ENCODE assay signal across 8 mouse cellular contexts in genomic region chr12:113013021-113013491, GRCm38 (mm10). TPM values are rescaled to one million over a fixed set of nuclear protein-coding genes. Genes with fewer than 3 reads are reported as not detected.
DNase-seq lines count a peak whose midpoint lies in the region; ATAC-seq and TF ChIP-seq lines count a peak whose summit lies in the region.

No protein-coding gene starts in this region.

- ATAC-seq in forebrain, embryonic 16.5 days, result no peak
- ATAC-seq in hindbrain, embryonic 14.5 days (ENCODE audit: low FRiP score), result no peak
- 0 out of 2 replicates have a peak, but pooled peaks have one; percentile 4 for ATAC-seq in limb, embryonic 14.5 days (ENCODE audit: low FRiP score, low read depth)
- no peak for ATAC-seq in neural tube, embryonic 15.5 days (ENCODE audit: low FRiP score)

- DNase-seq in urinary bladder, postnatal 14 days (ENCODE audit: low spot score), result peak; percentile 32
- no peak for DNase-seq in urinary bladder, adult 18-20 months (ENCODE audit: low spot score in 2 of 2)
- DNase-seq in hindbrain, embryonic 14.5 days (ENCODE audit: low spot score), result no peak
- no peak for DNase-seq in limb, embryonic 14.5 days (ENCODE audit: low spot score)
- DNase-seq in adrenal gland, postnatal 14 days, result no peak
- DNase-seq in ovary, postnatal 10 days (ENCODE audit: low spot score), result no peak

- peak overlapping the region; percentile 93 for H3K27ac ChIP-seq in forebrain, embryonic 16.5 days (ENCODE audit: low read length)
- peak overlapping the region; percentile 92 for H3K27ac ChIP-seq in hindbrain, embryonic 14.5 days
- peak overlapping the region; percentile 81 for H3K27ac ChIP-seq in limb, embryonic 14.5 days (replicated peaks; ENCODE audit: low read depth, low read length)
- peak overlapping the region; percentile 94 for H3K27ac ChIP-seq in neural tube, embryonic 15.5 days (replicated peaks)

- no peak for TF ChIP-seq POLR2A in limb, embryonic 14.5 days (IDR thresholded peaks at IDR 0.05; ENCODE audit: borderline replicate concordance, extremely low read depth, insufficient read depth, insufficient read length)

- H3K4me2 ChIP-seq in forebrain, embryonic 16.5 days (ENCODE audit: low read length), result peak overlapping the region; percentile 73
- peak overlapping the region; percentile 93 for H3K4me2 ChIP-seq in hindbrain, embryonic 14.5 days (replicated peaks)
- H3K4me2 ChIP-seq in limb, embryonic 14.5 days (replicated peaks; ENCODE audit: low read depth, low read length, severe bottlenecking), result peak overlapping the region; percentile 58; the same call in 1 of the 2 replicates
- peak overlapping the region; percentile 74 for H3K4me2 ChIP-seq in neural tube, embryonic 15.5 days

- H3K4me3 ChIP-seq in forebrain, embryonic 16.5 days (replicated peaks; ENCODE audit: low read length), result no peak overlapping the region
- no peak overlapping the region for H3K4me3 ChIP-seq in hindbrain, embryonic 14.5 days (replicated peaks; ENCODE audit: low read length)
- H3K4me3 ChIP-seq in limb, embryonic 14.5 days (replicated peaks; ENCODE audit: low read length), result no peak overlapping the region
- peak overlapping the region; percentile 98 for H3K4me3 ChIP-seq in neural tube, embryonic 15.5 days (replicated peaks)

- H3K9me3 ChIP-seq in forebrain, embryonic 16.5 days (ENCODE audit: control insufficient read depth, low read length), result no peaks in the 10 kb centered on the region
- no peaks in the 10 kb centered on the region for H3K9me3 ChIP-seq in hindbrain, embryonic 14.5 days (ENCODE audit: control insufficient read depth, low read length)
- H3K9me3 ChIP-seq in limb, embryonic 14.5 days (ENCODE audit: control insufficient read depth, low read length), result no peaks in the 10 kb centered on the region
- H3K9me3 ChIP-seq in neural tube, embryonic 15.5 days (replicated peaks), result no peaks in the 10 kb centered on the region

- H3K36me3 ChIP-seq in forebrain, embryonic 16.5 days (ENCODE audit: control insufficient read depth, insufficient read depth), result no peaks in the 10 kb centered on the region
- no peaks in the 10 kb centered on the region for H3K36me3 ChIP-seq in hindbrain, embryonic 14.5 days (replicated peaks; ENCODE audit: control insufficient read depth, insufficient read depth)
- H3K36me3 ChIP-seq in limb, embryonic 14.5 days (ENCODE audit: control insufficient read depth, insufficient read depth, low read length), result no peaks in the 10 kb centered on the region
- no peaks in the 10 kb centered on the region for H3K36me3 ChIP-seq in neural tube, embryonic 15.5 days

- H3K9ac ChIP-seq in forebrain, embryonic 16.5 days (replicated peaks; ENCODE audit: low read depth, low read length), result peak overlapping the region; percentile 93
- H3K9ac ChIP-seq in hindbrain, embryonic 14.5 days, result peak overlapping the region; percentile 96; the same call in 1 of the 2 replicates
- H3K9ac ChIP-seq in limb, embryonic 14.5 days (ENCODE audit: low read depth, low read length, severe bottlenecking), result peak overlapping the region; percentile 78
- peak overlapping the region; percentile 88 for H3K9ac ChIP-seq in neural tube, embryonic 15.5 days (replicated peaks)

- H3K4me1 ChIP-seq in forebrain, embryonic 16.5 days (replicated peaks; ENCODE audit: control insufficient read depth, insufficient read depth, low read length), result peaks cover 28% of the 10 kb centered on the region
- H3K4me1 ChIP-seq in hindbrain, embryonic 14.5 days (replicated peaks; ENCODE audit: control insufficient read depth, insufficient read depth, low read length), result peaks cover 28% of the 10 kb centered on the region
- peaks cover 20% of the 10 kb centered on the region for H3K4me1 ChIP-seq in limb, embryonic 14.5 days (ENCODE audit: control insufficient read depth, insufficient read depth, low read length)
- peaks cover 52% of the 10 kb centered on the region for H3K4me1 ChIP-seq in neural tube, embryonic 15.5 days

- H3K27me3 ChIP-seq in forebrain, embryonic 16.5 days (replicated peaks; ENCODE audit: control insufficient read depth, insufficient read depth, low read length), result no peaks in the 10 kb centered on the region
- no peaks in the 10 kb centered on the region for H3K27me3 ChIP-seq in hindbrain, embryonic 14.5 days (ENCODE audit: control insufficient read depth, insufficient read depth, low read length)
- no peaks in the 10 kb centered on the region for H3K27me3 ChIP-seq in limb, embryonic 14.5 days (ENCODE audit: control insufficient read depth, insufficient read depth, low read length)
- no peaks in the 10 kb centered on the region for H3K27me3 ChIP-seq in neural tube, embryonic 15.5 days (replicated peaks)

- WGBS in forebrain, embryonic 16.5 days, result 60% methylated on average over 3 of the region's 3 CpGs
- WGBS in hindbrain, embryonic 14.5 days, result 54% methylated on average over 3 of the region's 3 CpGs
- WGBS in limb, embryonic 14.5 days, result 45% methylated on average over 3 of the region's 3 CpGs
- 56% methylated on average over 3 of the region's 3 CpGs for WGBS in neural tube, embryonic 15.5 days

RNA-seq across cellular contexts. Expression of gene Pacs2, which starts 1.3 kb away (rescaled TPM):
- polyA plus RNA-seq in forebrain, embryonic 16.5 days (2015; fragmentation: Nextera tagmentation; extraction: Ambion mirVana), result 21.7 and 23.2 TPM in 2 replicates
- polyA plus RNA-seq in hindbrain, embryonic 14.5 days (2014; fragmentation: Nextera tagmentation; extraction: Ambion mirVana), result 26.8 and 27.9 TPM in 2 replicates
- 55.0 and 62.3 TPM in 2 replicates for polyA plus RNA-seq in limb, embryonic 14.5 days (2012; rRNA removed)
- 16.3 and 16.5 TPM in 2 replicates for polyA plus RNA-seq in limb, embryonic 14.5 days (2014; fragmentation: Nextera tagmentation; extraction: Ambion mirVana)
- polyA plus RNA-seq in neural tube, embryonic 15.5 days (2015; fragmentation: Nextera tagmentation; extraction: Ambion mirVana), result 21.9 and 27.6 TPM in 2 replicates
- total RNA-seq in adrenal gland, postnatal 14 days (2021), result 30.0 and 31.1 TPM in 2 replicates

RNA-seq across cellular contexts. Expression of gene Brf1, which starts 12.6 kb away (rescaled TPM):
- 60.8 and 64.6 TPM in 2 replicates for polyA plus RNA-seq in forebrain, embryonic 16.5 days (2015; fragmentation: Nextera tagmentation; extraction: Ambion mirVana)
- polyA plus RNA-seq in hindbrain, embryonic 14.5 days (2014; fragmentation: Nextera tagmentation; extraction: Ambion mirVana), result 41.4 and 46.3 TPM in 2 replicates
- polyA plus RNA-seq in limb, embryonic 14.5 days (2012; rRNA removed), result 82.5 and 97.4 TPM in 2 replicates
- 60.9 and 66.2 TPM in 2 replicates for polyA plus RNA-seq in limb, embryonic 14.5 days (2014; fragmentation: Nextera tagmentation; extraction: Ambion mirVana)
- polyA plus RNA-seq in neural tube, embryonic 15.5 days (2015; fragmentation: Nextera tagmentation; extraction: Ambion mirVana), result 44.1 and 49.3 TPM in 2 replicates
- 46.3 and 57.7 TPM in 2 replicates for total RNA-seq in adrenal gland, postnatal 14 days (2021)

RNA-seq across cellular contexts. Expression of gene Btbd6, which starts 36.8 kb away (rescaled TPM):
- polyA plus RNA-seq in forebrain, embryonic 16.5 days (2015; fragmentation: Nextera tagmentation; extraction: Ambion mirVana), result 41.4 and 49.7 TPM in 2 replicates
- 52.2 and 52.8 TPM in 2 replicates for polyA plus RNA-seq in hindbrain, embryonic 14.5 days (2014; fragmentation: Nextera tagmentation; extraction: Ambion mirVana)
- 31.0 and 52.7 TPM in 2 replicates for polyA plus RNA-seq in limb, embryonic 14.5 days (2012; rRNA removed)
- 27.3 and 27.4 TPM in 2 replicates for polyA plus RNA-seq in limb, embryonic 14.5 days (2014; fragmentation: Nextera tagmentation; extraction: Ambion mirVana)
- 46.3 and 50.0 TPM in 2 replicates for polyA plus RNA-seq in neural tube, embryonic 15.5 days (2015; fragmentation: Nextera tagmentation; extraction: Ambion mirVana)
- 18.3 and 21.1 TPM in 2 replicates for total RNA-seq in adrenal gland, postnatal 14 days (2021)
